In the genomic region with DNA sequence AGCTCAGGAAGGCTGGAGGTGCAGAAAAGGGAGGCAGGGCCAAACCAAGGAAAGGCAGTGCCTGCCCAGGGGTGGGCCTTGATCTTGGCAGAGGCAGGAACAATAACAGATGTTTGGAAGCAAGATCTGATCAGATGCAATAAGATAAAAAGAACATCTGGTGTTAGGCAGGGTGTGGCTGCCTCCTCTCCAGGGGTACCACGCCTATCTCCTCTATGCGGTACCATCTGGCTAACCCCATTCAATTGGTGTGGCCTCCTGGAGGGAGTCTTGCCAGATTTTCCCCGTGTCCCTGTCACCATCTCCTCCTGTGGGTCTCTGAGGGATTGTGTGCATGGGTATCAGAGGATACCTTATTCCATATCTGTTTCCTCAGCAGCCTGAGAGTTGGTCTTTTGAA, we compare ENCODE assay signal across 24 mouse cellular contexts. TPM values are rescaled to one million over a fixed set of nuclear protein-coding genes. Genes with fewer than 3 reads are reported as not detected.
DNase-seq lines count a peak whose midpoint lies in the region; TF ChIP-seq lines count a peak whose summit lies in the region.
"Had no signal": no experiment of that assay in that cellular context is flagged by ENCODE, and none has a peak within 500 bp of the region (broad histone marks: within the 10 kb centered on the region; RNA-seq: fewer than 3 reads in every experiment).

No protein-coding gene starts in this region.

- peaks cover 46% of the 10 kb centered on the region for H3K4me1 ChIP-seq in E14TG2a.4 (replicated peaks; ENCODE audit: low read depth, low read length)
- H3K4me1 ChIP-seq: forebrain, embryonic 13.5 days; heart, embryonic 10.5 days; heart, embryonic 13.5 days; hindbrain, embryonic 10.5 days had no signal

- H3K9me3 ChIP-seq in E14TG2a.4 (ENCODE audit: low read length), result no peaks in the 10 kb centered on the region
- H3K9me3 ChIP-seq: forebrain, embryonic 10.5 days; forebrain, embryonic 13.5 days; heart, embryonic 10.5 days; heart, embryonic 13.5 days; hindbrain, embryonic 10.5 days had no signal

- DNase-seq in heart, adult 11 months, result peak; percentile 78
- no peak for DNase-seq in heart, adult 8-10 months (ENCODE audit: low spot score)
- peak; percentile 44 for DNase-seq in ZHBTc4 (ENCODE audit: low read depth, low spot score)
- DNase-seq in skeletal muscle tissue, adult 2 months (ENCODE audit: low read depth, low spot score), result peak; percentile 27
- no peak for DNase-seq in kidney, adult 8-10 months
- no peak for DNase-seq in urinary bladder, postnatal 10 days (ENCODE audit: low spot score)
- DNase-seq: adrenal gland, postnatal 10 days; adrenal gland, postnatal 36 days; cerebellum, adult 11-12 months; cerebellum, adult 8-10 months; cerebellum, postnatal 10 days; cerebellum, postnatal 36 days; embryo, embryonic 11 days; gastrocnemius, adult 2 months; gastrocnemius, postnatal 14 days; heart, adult 18-20 months; heart, postnatal 36 days had no signal

- no peaks in the 10 kb centered on the region for H3K27me3 ChIP-seq in E14TG2a.4 (ENCODE audit: insufficient read depth, low read length)
- H3K27me3 ChIP-seq: forebrain, embryonic 13.5 days; heart, embryonic 13.5 days had no signal

- 0 out of 2 replicates have a peak overlapping the region, but pooled peaks have one; percentile 10 for H3K4me3 ChIP-seq in E14TG2a.4 (replicated peaks; ENCODE audit: low read length)
- H3K4me3 ChIP-seq: forebrain, embryonic 10.5 days; forebrain, embryonic 13.5 days; gastrocnemius, adult 2 months; heart, embryonic 10.5 days; heart, embryonic 13.5 days; hindbrain, embryonic 10.5 days had no signal

- no peaks in the 10 kb centered on the region for H3K36me3 ChIP-seq in E14TG2a.4 (ENCODE audit: insufficient read depth, low read length)
- H3K36me3 ChIP-seq: forebrain, embryonic 10.5 days; heart, embryonic 10.5 days; heart, embryonic 13.5 days; hindbrain, embryonic 10.5 days had no signal

- no peak for TF ChIP-seq CTCF in E14TG2a.4 (conservative IDR thresholded peaks at IDR 0.05; ENCODE audit: low read length)

RNA-seq across cellular contexts. Expression of a gene that starts 12.7 kb away (rescaled TPM):
- 1 to 10 TPM; 3.2 to 9.0 (median 5.4) TPM for total RNA-seq in heart, adult 8-10 months (2022)
- total RNA-seq: MEL had no signal

Comparison
In these comparisons a context has a peak if more than half of its experiments do, and no peak if none do; other contexts are left out.
1. DNase-seq: peak in heart, adult 11 months (single experiment), ZHBTc4 (single experiment) and skeletal muscle tissue, adult 2 months (single experiment); none in heart, adult 8-10 months (single experiment), kidney, adult 8-10 months (0 of 2) and urinary bladder, postnatal 10 days (single experiment).